Mouse (Mus musculus) adrenal gland, postnatal 4 days (tissue): Measurements from ENCODE around the gene Clcc1. TPM values are rescaled to one million over a fixed set of nuclear protein-coding genes. Genes with fewer than 3 reads are reported as not detected.

Experiments
- DNase-seq, 2 experiments: peaks; one replicate each; pipeline ENCODE4 v3.0.0; 2021 to 2022; ENCODE audit warnings: low spot score in 2 of 2, mixed read lengths in 2 of 2
- total RNA-seq, 2 experiments: library from RNA; stranded (reverse); gene quantifications; 2 replicates each; pipeline ENCODE4 v1.2.3; 2021

Clcc1 gene
- total RNA-seq, 2 experiments from 2014 or later, result 51.6 to 53.6 TPM

- DNase-seq, result no peak
Measured at GRCm38 (mm10) chr3:108699786-108700185, 46.1 kb downstream of the Clcc1 start.

GRCm38 (mm10) chr3:108701256-108701655 lies 47.5 kb downstream of the Clcc1 start:
- DNase-seq, result no peak

GRCm38 (mm10) chr3:108702789-108703188 lies 49.1 kb downstream of the Clcc1 start:
- no peak for DNase-seq

GRCm38 (mm10) chr3:108711296-108711695 lies 57.6 kb downstream of the Clcc1 start:
- DNase-seq, result no peak

GRCm38 (mm10) chr3:108713065-108713675 lies 59.5 kb downstream of the Clcc1 start:
- DNase-seq, result no peak

GRCm38 (mm10) chr3:108714837-108715236 lies 61.1 kb downstream of the Clcc1 start:
- DNase-seq, result no peak

- no peak for DNase-seq
Measured at GRCm38 (mm10) chr3:108717896-108718502, 64.3 kb downstream of the Clcc1 start.

- DNase-seq, result no peak
Measured at GRCm38 (mm10) chr3:108719357-108719756, 65.6 kb downstream of the Clcc1 start.

GRCm38 (mm10) chr3:108719761-108720160 lies 66.0 kb downstream of the Clcc1 start:
- no peak for DNase-seq

GRCm38 (mm10) chr3:108721076-108721991 lies 67.6 kb downstream of the Clcc1 start:
- peak; percentile 4 to 18 for DNase-seq

GRCm38 (mm10) chr3:108722036-108722872 lies 68.5 kb downstream of the Clcc1 start, which contains the start of gene Gpsm2:
Gene Gpsm2 (minus strand): TSS chr3:108722309.
- DNase-seq, result peak; percentile 84 to 95

- no peak for DNase-seq
Measured at GRCm38 (mm10) chr3:108726413-108726812, 72.7 kb downstream of the Clcc1 start.

GRCm38 (mm10) chr3:108727344-108727743 lies 73.6 kb downstream of the Clcc1 start:
- DNase-seq, result no peak

- DNase-seq, result no peak
Measured at GRCm38 (mm10) chr3:108727776-108728175, 74.1 kb downstream of the Clcc1 start.

Other genes starting within 250 kb of the Clcc1 start
- 10 to 100 TPM; 15.3 to 25.8 TPM for gene Celsr2, start 238.4 kb upstream of the Clcc1 start, total RNA-seq
- gene Sars, start 208.7 kb upstream of the Clcc1 start, total RNA-seq, result 100 to 1,000 TPM; 163 to 171 TPM
- gene 1700013F07Rik, start 119.8 kb upstream of the Clcc1 start, total RNA-seq, result not detected
- 1 to 10 TPM; 3.6 to 8.0 TPM for gene 5330417C22Rik, start 117.4 kb upstream of the Clcc1 start, total RNA-seq
- 10 to 100 TPM; 50.9 to 51.0 TPM for gene Tmem167b, start 91.4 kb upstream of the Clcc1 start, total RNA-seq
- gene Taf13, start 82.2 kb upstream of the Clcc1 start, total RNA-seq, result 10 to 100 TPM; 18.2 to 25.2 TPM
- 10 to 100 TPM; 10.8 to 11.4 TPM for gene Wdr47, start 62.6 kb upstream of the Clcc1 start, total RNA-seq
- 10 to 100 TPM; 18.4 to 24.6 TPM for gene Gpsm2, start 68.4 kb downstream of the Clcc1 start, total RNA-seq
- gene Aknad1, start 85.7 kb downstream of the Clcc1 start, total RNA-seq, result under 1 TPM in 1 of 2 experiments, not detected in 1; 0.08 TPM
- gene Stxbp3, start 186.6 kb downstream of the Clcc1 start, total RNA-seq, result 10 to 100 TPM; 48.6 to 51.5 TPM
- gene Fndc7, start 236.1 kb downstream of the Clcc1 start, total RNA-seq, result 1 to 10 TPM; 1.5 to 1.7 TPM